8 mouse cellular contexts compared by ENCODE assay signal in the genomic region with DNA sequence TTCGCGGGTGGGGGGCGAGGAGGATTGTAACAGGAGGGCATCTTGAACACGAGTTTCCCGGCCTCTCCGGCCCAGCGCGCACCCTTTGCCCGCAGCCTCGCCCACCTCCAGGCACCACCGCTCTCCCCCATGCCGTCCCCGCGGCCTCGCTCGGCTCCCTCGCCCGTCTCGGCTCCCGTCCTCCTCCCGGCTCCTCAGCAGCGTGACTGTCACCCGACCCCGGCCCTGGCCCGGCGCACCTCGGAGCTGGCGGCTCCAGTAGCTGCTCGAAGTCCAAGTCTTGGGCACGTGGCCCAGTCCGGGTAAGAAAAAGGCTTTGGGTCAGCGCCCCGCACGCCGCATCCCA. TPM values are rescaled to one million over a fixed set of nuclear protein-coding genes. Genes with fewer than 3 reads are reported as not detected.
A peak's percentile ranks its signal among the peaks of the same experiment; 100 is the strongest.
DNase-seq lines count a peak whose midpoint lies in the region; ATAC-seq and TF ChIP-seq lines count a peak whose summit lies in the region.

No protein-coding gene starts in this region.

- peaks cover 9% of the 10 kb centered on the region; the same call in 1 of the 2 replicates for H3K4me1 ChIP-seq in heart, postnatal 0 days (ENCODE audit: control insufficient read depth, insufficient read depth)
- no peaks in the 10 kb centered on the region for H3K4me1 ChIP-seq in bone marrow, adult 2 months (ENCODE audit: control insufficient read depth, insufficient read depth, low read length)
- H3K4me1 ChIP-seq in hindbrain, embryonic 13.5 days (replicated peaks), result peaks cover 17% of the 10 kb centered on the region
- peaks cover 16% of the 10 kb centered on the region for H3K4me1 ChIP-seq in midbrain, embryonic 12.5 days

- no peak for TF ChIP-seq EP300 in heart, postnatal 0 days (IDR thresholded peaks at IDR 0.05; ENCODE audit: low read depth)

- no peaks in the 10 kb centered on the region for H3K9me3 ChIP-seq in heart, postnatal 0 days (replicated peaks; ENCODE audit: control insufficient read depth, low read length)
- H3K9me3 ChIP-seq in hindbrain, embryonic 13.5 days, result no peaks in the 10 kb centered on the region
- H3K9me3 ChIP-seq in midbrain, embryonic 12.5 days, result no peaks in the 10 kb centered on the region

- H3K4me2 ChIP-seq in heart, postnatal 0 days (ENCODE audit: low read depth, low read length), result peak overlapping the region; percentile 73
- H3K4me2 ChIP-seq in hindbrain, embryonic 13.5 days, result peak overlapping the region; percentile 85
- H3K4me2 ChIP-seq in midbrain, embryonic 12.5 days (replicated peaks), result peak overlapping the region; percentile 90

- peak overlapping the region; percentile 92 for H3K27ac ChIP-seq in heart, postnatal 0 days (ENCODE audit: low read depth)
- peak overlapping the region; percentile 94 for H3K27ac ChIP-seq in bone marrow, adult 2 months (ENCODE audit: control insufficient read depth, insufficient read depth, low read depth, low read length, poor library complexity)
- peak overlapping the region; percentile 90 for H3K27ac ChIP-seq in hindbrain, embryonic 13.5 days
- H3K27ac ChIP-seq in midbrain, embryonic 12.5 days (replicated peaks), result peak overlapping the region; percentile 88

- peaks cover 20% of the 10 kb centered on the region for H3K36me3 ChIP-seq in heart, postnatal 0 days (replicated peaks; ENCODE audit: control insufficient read depth, insufficient read depth, low read length)
- peaks cover 19% of the 10 kb centered on the region for H3K36me3 ChIP-seq in hindbrain, embryonic 13.5 days
- peaks cover 20% of the 10 kb centered on the region for H3K36me3 ChIP-seq in midbrain, embryonic 12.5 days

- WGBS in heart, postnatal 0 days, result under 1% methylated on average over 35 of the region's 35 CpGs
- under 1% methylated on average over 35 of the region's 35 CpGs for WGBS in bone marrow, adult 2 months
- under 1% methylated on average over 35 of the region's 35 CpGs for WGBS in hindbrain, embryonic 13.5 days
- under 1% methylated on average over 35 of the region's 35 CpGs for WGBS in midbrain, embryonic 12.5 days

- ATAC-seq in heart, postnatal 0 days (ENCODE audit: insufficient read depth, low read depth), result peak; percentile 66
- peak; percentile 88 for ATAC-seq in hindbrain, embryonic 13.5 days (ENCODE audit: low FRiP score)
- ATAC-seq in midbrain, embryonic 12.5 days (ENCODE audit: low FRiP score, low read depth), result peak; percentile 82; the same call in 1 of the 2 replicates

- H3K4me3 ChIP-seq in heart, postnatal 0 days (ENCODE audit: low read depth, low read length), result peak overlapping the region; percentile 79
- H3K4me3 ChIP-seq in bone marrow, adult 2 months (replicated peaks; ENCODE audit: control insufficient read depth, low read depth, low read length), result peak overlapping the region; percentile 100
- peak overlapping the region; percentile 86 for H3K4me3 ChIP-seq in hindbrain, embryonic 13.5 days
- peak overlapping the region; percentile 80 for H3K4me3 ChIP-seq in midbrain, embryonic 12.5 days

- DNase-seq in heart, postnatal 0 days (ENCODE audit: low spot score), result no peak
- DNase-seq in heart, postnatal 10 days, result no peak
- no peak for DNase-seq in c-Kit-positive CD71-positive TER-119-positive erythroid progenitor cells, embryonic 14.5 days (ENCODE audit: low spot score)
- DNase-seq in layer of hippocampus, postnatal 14 days (ENCODE audit: low spot score in 2 of 2), result no peak
- no peak for DNase-seq in gastrocnemius, adult 18-20 months (ENCODE audit: low spot score)

- no peak for TF ChIP-seq POLR2A in bone marrow, adult 2 months (IDR thresholded peaks at IDR 0.05; ENCODE audit: borderline replicate concordance, control insufficient read depth, low read depth, low read length)

- peak overlapping the region; percentile 83 for H3K9ac ChIP-seq in heart, postnatal 0 days (replicated peaks; ENCODE audit: low read depth, low read length)
- H3K9ac ChIP-seq in hindbrain, embryonic 13.5 days, result peak overlapping the region; percentile 90
- H3K9ac ChIP-seq in midbrain, embryonic 12.5 days (replicated peaks), result peak overlapping the region; percentile 89

- intact Hi-C loops in heart, postnatal 10 days (cut with DNase I), result loop anchor here (2.0 to 5.0 kb wide), 2 partner anchors 49 to 195 kb away; a partner anchor contains a TSS

- no peak for TF ChIP-seq CTCF in heart, postnatal 0 days (IDR thresholded peaks at IDR 0.05; ENCODE audit: low read depth)
- TF ChIP-seq CTCF in bone marrow, adult 2 months (IDR thresholded peaks at IDR 0.05; ENCODE audit: control insufficient read depth, insufficient read depth, low read length), result no peak

- no peaks in the 10 kb centered on the region for H3K27me3 ChIP-seq in heart, postnatal 0 days (ENCODE audit: control insufficient read depth, insufficient read depth, low read length)
- H3K27me3 ChIP-seq in hindbrain, embryonic 13.5 days, result 0 out of 2 replicates have a peak, but pooled peaks cover 12% of the 10 kb centered on the region
- peaks cover 8% of the 10 kb centered on the region for H3K27me3 ChIP-seq in midbrain, embryonic 12.5 days

RNA-seq across cellular contexts. Expression of a gene that starts 0.3 kb away (rescaled TPM):
- total RNA-seq in heart, postnatal 0 days (2014; rRNA removed; ENCODE audit: low replicate concordance), result 4.2 and 6.3 TPM in 2 replicates
- 13.6 and 15.0 TPM in 2 replicates for polyA plus RNA-seq in heart, postnatal 0 days (2015; fragmentation: Nextera tagmentation; extraction: Ambion mirVana)
- total RNA-seq in heart, postnatal 10 days (2021), result 10 to 100 TPM; 14.2 to 16.1 TPM
- 2.5 and 5.8 TPM in 2 replicates for polyA plus RNA-seq in bone marrow, adult 2 months (2011; ENCODE audit: insufficient read depth, insufficient read length, low replicate concordance, missing spikeins)
- polyA plus RNA-seq in hindbrain, embryonic 13.5 days (2015; fragmentation: Nextera tagmentation; extraction: Ambion mirVana), result 22.9 and 30.0 TPM in 2 replicates
- 19.2 and 19.6 TPM in 2 replicates for polyA plus RNA-seq in midbrain, embryonic 12.5 days (2016; fragmentation: Nextera tagmentation; extraction: Ambion mirVana)
- total RNA-seq in layer of hippocampus, postnatal 14 days (2021), result 10 to 100 TPM; 30.5 to 31.0 TPM
- total RNA-seq in gastrocnemius, adult 18-20 months (2021), result 10 to 100 TPM; 18.6 to 31.3 TPM

RNA-seq across cellular contexts. Expression of a gene that starts 8.7 kb away (rescaled TPM):
- 75.0 and 82.2 TPM in 2 replicates for total RNA-seq in heart, postnatal 0 days (2014; rRNA removed; ENCODE audit: low replicate concordance)
- 124 and 126 TPM in 2 replicates for polyA plus RNA-seq in heart, postnatal 0 days (2015; fragmentation: Nextera tagmentation; extraction: Ambion mirVana)
- 10 to 100 TPM; 51.7 to 55.1 TPM for total RNA-seq in heart, postnatal 10 days (2021)
- 6.0 and 14.5 TPM in 2 replicates for polyA plus RNA-seq in bone marrow, adult 2 months (2011; ENCODE audit: insufficient read depth, insufficient read length, low replicate concordance, missing spikeins)
- polyA plus RNA-seq in hindbrain, embryonic 13.5 days (2015; fragmentation: Nextera tagmentation; extraction: Ambion mirVana), result 42.7 and 46.4 TPM in 2 replicates
- polyA plus RNA-seq in midbrain, embryonic 12.5 days (2016; fragmentation: Nextera tagmentation; extraction: Ambion mirVana), result 57.0 and 57.7 TPM in 2 replicates
- total RNA-seq in layer of hippocampus, postnatal 14 days (2021), result 10 to 100 TPM; 42.2 to 51.4 TPM
- total RNA-seq in gastrocnemius, adult 18-20 months (2021), result 10 to 100 TPM; 37.8 to 43.5 TPM

RNA-seq across cellular contexts. Expression of a gene that starts 28.6 kb away (rescaled TPM):
- total RNA-seq in heart, postnatal 0 days (2014; rRNA removed; ENCODE audit: low replicate concordance), result not detected in 2 replicates
- polyA plus RNA-seq in heart, postnatal 0 days (2015; fragmentation: Nextera tagmentation; extraction: Ambion mirVana), result not detected in 2 replicates
- total RNA-seq in heart, postnatal 10 days (2021), result not detected
- polyA plus RNA-seq in bone marrow, adult 2 months (2011; ENCODE audit: insufficient read depth, insufficient read length, low replicate concordance, missing spikeins), result not detected in 2 replicates
- polyA plus RNA-seq in hindbrain, embryonic 13.5 days (2015; fragmentation: Nextera tagmentation; extraction: Ambion mirVana), result not detected in 2 replicates
- not detected in 2 replicates for polyA plus RNA-seq in midbrain, embryonic 12.5 days (2016; fragmentation: Nextera tagmentation; extraction: Ambion mirVana)
- total RNA-seq in layer of hippocampus, postnatal 14 days (2021), result not detected
- total RNA-seq in gastrocnemius, adult 18-20 months (2021), result not detected

RNA-seq across cellular contexts. Expression of a gene that starts 32.9 kb away (rescaled TPM):
- total RNA-seq in heart, postnatal 0 days (2014; rRNA removed; ENCODE audit: low replicate concordance), result not detected in 2 replicates
- polyA plus RNA-seq in heart, postnatal 0 days (2015; fragmentation: Nextera tagmentation; extraction: Ambion mirVana), result 0.18 TPM in 1 of 2 replicates, not detected in the other
- total RNA-seq in heart, postnatal 10 days (2021), result not detected
- polyA plus RNA-seq in bone marrow, adult 2 months (2011; ENCODE audit: insufficient read depth, insufficient read length, low replicate concordance, missing spikeins), result not detected in 2 replicates
- polyA plus RNA-seq in hindbrain, embryonic 13.5 days (2015; fragmentation: Nextera tagmentation; extraction: Ambion mirVana), result not detected in 2 replicates
- not detected in 2 replicates for polyA plus RNA-seq in midbrain, embryonic 12.5 days (2016; fragmentation: Nextera tagmentation; extraction: Ambion mirVana)
- total RNA-seq in layer of hippocampus, postnatal 14 days (2021), result not detected
- total RNA-seq in gastrocnemius, adult 18-20 months (2021), result not detected

RNA-seq across cellular contexts. Expression of a gene that starts 40.1 kb away (rescaled TPM):
- 0.84 and 3.4 TPM in 2 replicates for total RNA-seq in heart, postnatal 0 days (2014; rRNA removed; ENCODE audit: low replicate concordance)
- polyA plus RNA-seq in heart, postnatal 0 days (2015; fragmentation: Nextera tagmentation; extraction: Ambion mirVana), result 0.60 and 0.65 TPM in 2 replicates
- total RNA-seq in heart, postnatal 10 days (2021), result not detected
- not detected in 2 replicates for polyA plus RNA-seq in bone marrow, adult 2 months (2011; ENCODE audit: insufficient read depth, insufficient read length, low replicate concordance, missing spikeins)
- not detected in 2 replicates for polyA plus RNA-seq in hindbrain, embryonic 13.5 days (2015; fragmentation: Nextera tagmentation; extraction: Ambion mirVana)
- polyA plus RNA-seq in midbrain, embryonic 12.5 days (2016; fragmentation: Nextera tagmentation; extraction: Ambion mirVana), result not detected in 2 replicates
- total RNA-seq in layer of hippocampus, postnatal 14 days (2021), result under 1 TPM; 0.17 to 0.28 TPM
- total RNA-seq in gastrocnemius, adult 18-20 months (2021), result under 1 TPM; 0.81 to 0.91 TPM
